ENCODE assay signal across 34 mouse cellular contexts in the genomic region with DNA sequence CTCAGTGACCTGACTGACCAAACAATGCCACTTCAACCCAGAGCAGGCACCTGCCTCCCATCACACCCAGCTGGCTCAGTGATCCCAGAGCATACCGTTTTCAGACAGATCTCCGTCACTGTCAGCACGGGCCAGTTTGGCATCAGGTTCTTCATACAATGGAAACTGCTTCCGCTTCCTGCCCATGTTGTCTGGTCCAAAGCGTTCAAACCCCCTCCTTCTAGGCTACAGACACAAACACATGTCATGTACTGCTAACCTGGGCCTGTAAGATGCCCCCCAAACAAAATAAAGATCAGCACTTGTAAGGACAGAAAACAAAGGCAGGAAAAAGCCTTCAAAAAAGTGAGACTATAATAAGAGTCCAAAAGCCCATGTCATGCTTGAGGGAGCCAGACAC.
"Had no signal": no experiment of that assay in that cellular context is flagged by ENCODE, and none has a peak within 500 bp of the region (broad histone marks: within the 10 kb centered on the region; RNA-seq: fewer than 3 reads in every experiment).

No protein-coding gene starts in this region.

- H3K4me3 ChIP-seq: heart, embryonic 10.5 days; heart, embryonic 12.5 days; heart, embryonic 13.5 days; heart, embryonic 15.5 days; hindbrain, embryonic 10.5 days; hindbrain, embryonic 12.5 days; hindbrain, embryonic 13.5 days; hindbrain, embryonic 15.5 days; intestine, embryonic 15.5 days; kidney, embryonic 15.5 days; layer of hippocampus, adult 2 months had no signal

- H3K9ac ChIP-seq: heart, embryonic 12.5 days; heart, embryonic 13.5 days; heart, embryonic 15.5 days; hindbrain, embryonic 12.5 days; hindbrain, embryonic 13.5 days; hindbrain, embryonic 14.5 days; hindbrain, embryonic 15.5 days; intestine, embryonic 15.5 days; kidney, embryonic 15.5 days had no signal

- H3K27ac ChIP-seq: heart, embryonic 10.5 days; heart, embryonic 13.5 days; heart, embryonic 15.5 days; hindbrain, embryonic 10.5 days; hindbrain, embryonic 12.5 days; hindbrain, embryonic 13.5 days; hindbrain, embryonic 14.5 days; hindbrain, embryonic 15.5 days; hindbrain, postnatal 0 days; intestine, embryonic 15.5 days; kidney, embryonic 15.5 days; kidney, postnatal 0 days; layer of hippocampus, adult 2 months had no signal

- ATAC-seq: hindbrain, embryonic 16.5 days; hindbrain, postnatal 0 days; inflammation-experienced regulatory T-cells, adult 6 months; intestine, embryonic 15.5 days; intestine, embryonic 16.5 days; intestine, postnatal 0 days had no signal

- H3K27me3 ChIP-seq: heart, embryonic 12.5 days; heart, embryonic 13.5 days; heart, embryonic 15.5 days; hindbrain, embryonic 12.5 days; hindbrain, embryonic 13.5 days; hindbrain, embryonic 15.5 days; intestine, embryonic 15.5 days; kidney, embryonic 15.5 days had no signal

- H3K9me3 ChIP-seq: heart, embryonic 10.5 days; heart, embryonic 12.5 days; heart, embryonic 13.5 days; heart, embryonic 15.5 days; hindbrain, embryonic 10.5 days; hindbrain, embryonic 12.5 days; hindbrain, embryonic 13.5 days; hindbrain, embryonic 15.5 days; intestine, embryonic 15.5 days; kidney, embryonic 15.5 days had no signal

- H3K4me2 ChIP-seq: heart, embryonic 12.5 days; heart, embryonic 13.5 days; heart, embryonic 15.5 days; hindbrain, embryonic 12.5 days; hindbrain, embryonic 13.5 days; hindbrain, embryonic 14.5 days; hindbrain, embryonic 15.5 days; intestine, embryonic 15.5 days; kidney, embryonic 15.5 days had no signal

- DNase-seq: heart, postnatal 10 days; heart, postnatal 14 days; heart, postnatal 36 days; heart, postnatal 4 days; kidney, adult 11 months; kidney, adult 18-20 months; kidney, adult 2 months; kidney, adult 8-10 months; kidney, adult 9 months; kidney, postnatal 10 days; kidney, postnatal 14 days; kidney, postnatal 25 days; kidney, postnatal 36 days; kidney, postnatal 4 days; layer of hippocampus, adult 9-11 months; layer of hippocampus, postnatal 36 days had no signal
